Mouse (Mus musculus): ENCODE results near the gene Gpsm2.
"Not testable (repeated sequence)": the region's sequence is repeated elsewhere in the genome, so short reads cannot be mapped to it uniquely, and the experiment has no call there.

Gene Gpsm2

GRCm38 (mm10) chr3:108655486-108655885 is 66.6 kb downstream of the Gpsm2 start:
- DNase-seq (ENCODE audit: low spot score in 2 of 2), result no peak

- no peak for DNase-seq (ENCODE audit: low spot score in 2 of 2)
Measured at GRCm38 (mm10) chr3:108654566-108654965, 67.5 kb downstream of the Gpsm2 start.

GRCm38 (mm10) chr3:108653710-108654379 is 68.3 kb downstream of the Gpsm2 start, which contains the start of gene Clcc1:
Clcc1 (plus strand) TSS chr3:108653913.
- peak; percentile 94 to 95 for DNase-seq (ENCODE audit: low spot score in 2 of 2)

- no peak for DNase-seq (ENCODE audit: low spot score in 2 of 2)
Measured at GRCm38 (mm10) chr3:108652866-108653642, 69.1 kb downstream of the Gpsm2 start.

- not testable (repeated sequence) for DNase-seq (ENCODE audit: low spot score in 2 of 2)
Measured at GRCm38 (mm10) chr3:108647681-108648080, 74.4 kb downstream of the Gpsm2 start.

- no peak for DNase-seq (ENCODE audit: low spot score in 2 of 2)
Measured at GRCm38 (mm10) chr3:108646036-108646435, 76.1 kb downstream of the Gpsm2 start.

GRCm38 (mm10) chr3:108644856-108645255 is 77.3 kb downstream of the Gpsm2 start:
- DNase-seq (ENCODE audit: low spot score in 2 of 2), result no peak

GRCm38 (mm10) chr3:108640998-108641397 is 81.1 kb downstream of the Gpsm2 start:
- DNase-seq (ENCODE audit: low spot score in 2 of 2), result no peak

- no peak for DNase-seq (ENCODE audit: low spot score in 2 of 2)
Measured at GRCm38 (mm10) chr3:108639412-108639811, 82.7 kb downstream of the Gpsm2 start.

GRCm38 (mm10) chr3:108634761-108635160 is 87.3 kb downstream of the Gpsm2 start:
- DNase-seq (ENCODE audit: low spot score in 2 of 2), result no peak
